Mouse (Mus musculus) heart, embryonic 15.5 days (tissue): ENCODE measurements around the gene Lancl1. TPM values are rescaled to one million over a fixed set of nuclear protein-coding genes. Genes with fewer than 3 reads are reported as not detected.

Experiments used
- ATAC-seq: fragments of 200-750 bp; cut with Nextera tagmentation; replicated peaks from 2 replicates; pipeline ENCODE4 v1.8.0; 2017; ENCODE audit warnings: low read depth, moderate TSS enrichment; ENCODE audit not compliant: insufficient number of reproducible peaks, insufficient read depth, low FRiP score
- H3K27ac ChIP-seq: fragments of 300-500 bp; sonication (generic); 2 replicates; pipeline ENCODE4 v1.5.1; 2015; ENCODE audit warnings: mild to moderate bottlenecking, inconsistent platforms
- H3K27me3 ChIP-seq: fragments of 300-500 bp; sonication (generic); 2 replicates; pipeline ENCODE4 v1.6.1; 2015; ENCODE audit warnings: inconsistent platforms
- H3K36me3 ChIP-seq: fragments of 300-500 bp; sonication (generic); 2 replicates; pipeline ENCODE4 v1.6.1; 2015; ENCODE audit warnings: mild to moderate bottlenecking, inconsistent platforms
- H3K4me1 ChIP-seq: fragments of 300-500 bp; sonication (generic); replicated peaks from 2 replicates; pipeline ENCODE4 v1.6.1; 2015; ENCODE audit warnings: inconsistent platforms
- H3K4me2 ChIP-seq: fragments of 300-500 bp; sonication (generic); 2 replicates; pipeline ENCODE4 v1.6.1; 2015; ENCODE audit warnings: inconsistent platforms, mild to moderate bottlenecking, moderate library complexity
- H3K4me3 ChIP-seq: fragments of 300-500 bp; sonication (generic); 2 replicates; pipeline ENCODE4 v1.5.1; 2015; ENCODE audit warnings: mild to moderate bottlenecking, inconsistent platforms
- H3K9ac ChIP-seq: fragments of 300-500 bp; sonication (generic); 2 replicates; pipeline ENCODE4 v1.6.1; 2015; ENCODE audit warnings: mild to moderate bottlenecking, inconsistent platforms
- H3K9me3 ChIP-seq: fragments of 300-500 bp; sonication (generic); replicated peaks from 2 replicates; pipeline ENCODE4 v1.6.1; 2016; ENCODE audit warnings: inconsistent platforms
- WGBS: fragments of 180-500 bp; shearing (Covaris S2); methylation state at CpG from one replicate; pipeline ENCODE4 v1.1.7; 2015; ENCODE audit warnings: mixed read lengths; 5-methylcytosine and 5-hydroxymethylcytosine counted together
- polyA plus RNA-seq: library from polyadenylated mRNA; unstranded; fragments of >200 nt; fragmentation: Nextera tagmentation; extraction: Ambion mirVana; gene quantifications from 2 replicates; pipeline ENCODE4 v1.2.1, GENCODE M21; 2015

The Lancl1 gene
- polyA plus RNA-seq, 1 experiment from 2014 or later: 60.1 TPM

GRCm38 (mm10) chr1:66985129-66985698 lies 53.5 kb downstream of the Lancl1 start:
- Histone ChIP-seq H3K4me1 (peaks cover 20% of the 10 kb centered on the region), H3K9me3 (no peaks in the 10 kb centered on the region), H3K27me3 (no peaks in the 10 kb centered on the region), H3K27ac (peak overlapping the region; percentile 51), H3K4me3 (no peak overlapping the region), H3K36me3 (no peaks in the 10 kb centered on the region), H3K9ac (no peak overlapping the region), H3K4me2 (no peak overlapping the region)
- 26% methylated on average over 7 of the region's 7 CpGs for WGBS
- ATAC-seq: no peak

- 94% methylated on average over 1 of the region's 1 CpGs for WGBS
- no peak overlapping the region for H3K4me3 ChIP-seq
- no peak overlapping the region for H3K9ac ChIP-seq
- H3K27me3 ChIP-seq: no peaks in the 10 kb centered on the region
- H3K36me3 ChIP-seq: no peaks in the 10 kb centered on the region
- H3K4me2 ChIP-seq: no peak overlapping the region
- no peak for ATAC-seq
- H3K4me1 ChIP-seq: peaks cover 10% of the 10 kb centered on the region
- no peak overlapping the region for H3K27ac ChIP-seq
- no peaks in the 10 kb centered on the region for H3K9me3 ChIP-seq
Measured at GRCm38 (mm10) chr1:66980129-66980528, 58.5 kb downstream of the Lancl1 start.

GRCm38 (mm10) chr1:66975456-66975855 lies 63.2 kb downstream of the Lancl1 start:
- no peak for ATAC-seq

GRCm38 (mm10) chr1:66964857-66965256 lies 73.8 kb downstream of the Lancl1 start:
- no peak overlapping the region for H3K4me2 ChIP-seq
- 50% methylated on average over 4 of the region's 4 CpGs for WGBS
- H3K4me3 ChIP-seq: no peak overlapping the region
- H3K4me1 ChIP-seq: no peaks in the 10 kb centered on the region
- no peaks in the 10 kb centered on the region for H3K9me3 ChIP-seq
- H3K9ac ChIP-seq: no peak overlapping the region
- no peaks in the 10 kb centered on the region for H3K36me3 ChIP-seq
- no peak for ATAC-seq
- H3K27ac ChIP-seq: no peak overlapping the region
- H3K27me3 ChIP-seq: no peaks in the 10 kb centered on the region

More at GRCm38 (mm10) chr1:66975456-66975855, 63.2 kb downstream of the Lancl1 start:
- no peaks in the 10 kb centered on the region for H3K36me3 ChIP-seq
- H3K27me3 ChIP-seq: no peaks in the 10 kb centered on the region
- H3K4me2 ChIP-seq: no peak overlapping the region
- no peak overlapping the region for H3K27ac ChIP-seq
- peaks cover 6% of the 10 kb centered on the region; the same call in 1 of the 2 replicates for H3K4me1 ChIP-seq
- no peak overlapping the region for H3K9ac ChIP-seq
- no peaks in the 10 kb centered on the region for H3K9me3 ChIP-seq
- no peak overlapping the region for H3K4me3 ChIP-seq
- 57% methylated on average over 2 of the region's 2 CpGs for WGBS

GRCm38 (mm10) chr1:66960536-66961243 lies 78.0 kb downstream of the Lancl1 start:
- no peak for ATAC-seq
- Histone ChIP-seq H3K4me2 (no peak overlapping the region), H3K4me3 (no peak overlapping the region), H3K9me3 (no peaks in the 10 kb centered on the region), H3K9ac (no peak overlapping the region), H3K27me3 (no peaks in the 10 kb centered on the region), H3K36me3 (no peaks in the 10 kb centered on the region), H3K4me1 (no peaks in the 10 kb centered on the region), H3K27ac (no peak overlapping the region)
- 54% methylated on average over 8 of the region's 8 CpGs for WGBS

- no peaks in the 10 kb centered on the region for H3K27me3 ChIP-seq
- WGBS: 78% methylated on average over 3 of the region's 3 CpGs
- no peak for ATAC-seq
Measured at GRCm38 (mm10) chr1:66957361-66957760, 81.3 kb downstream of the Lancl1 start.

GRCm38 (mm10) chr1:66951086-66951485 lies 87.6 kb downstream of the Lancl1 start:
- no peak overlapping the region for H3K4me2 ChIP-seq
- no peaks in the 10 kb centered on the region for H3K4me1 ChIP-seq
- H3K36me3 ChIP-seq: no peaks in the 10 kb centered on the region
- no peak overlapping the region for H3K4me3 ChIP-seq
- no peak overlapping the region for H3K9ac ChIP-seq
- WGBS: 69% methylated on average over 3 of the region's 3 CpGs
- no peaks in the 10 kb centered on the region for H3K27me3 ChIP-seq
- no peaks in the 10 kb centered on the region for H3K9me3 ChIP-seq
- H3K27ac ChIP-seq: no peak overlapping the region
- ATAC-seq: no peak

More at GRCm38 (mm10) chr1:66957361-66957760, 81.3 kb downstream of the Lancl1 start:
- H3K4me3 ChIP-seq: no peak overlapping the region
- H3K9me3 ChIP-seq: no peaks in the 10 kb centered on the region
- no peak overlapping the region for H3K27ac ChIP-seq
- H3K36me3 ChIP-seq: no peaks in the 10 kb centered on the region
- H3K4me2 ChIP-seq: no peak overlapping the region
- no peaks in the 10 kb centered on the region for H3K4me1 ChIP-seq
- no peak overlapping the region for H3K9ac ChIP-seq

Other genes starting within 250 kb of the Lancl1 start
- gene Kansl1l, start 221.3 kb downstream of the Lancl1 start, polyA plus RNA-seq: 11.7 and 12.3 TPM in 2 replicates
- 631 and 795 TPM in 2 replicates for gene Acadl, start 175.6 kb downstream of the Lancl1 start, polyA plus RNA-seq
- 390 and 404 TPM in 2 replicates for gene Myl1, start 93.5 kb downstream of the Lancl1 start, polyA plus RNA-seq
- 0.24 and 0.57 TPM in 2 replicates for gene Cps1, start 84.2 kb upstream of the Lancl1 start, polyA plus RNA-seq